In genomic region chr10:4210313-4211066, GRCm38 (mm10) we compare ENCODE assay signal across 8 mouse cellular contexts. TPM values are rescaled to one million over a fixed set of nuclear protein-coding genes. Genes with fewer than 3 reads are reported as not detected.
DNase-seq lines count a peak whose midpoint lies in the region; ATAC-seq and TF ChIP-seq lines count a peak whose summit lies in the region.

No protein-coding gene starts in this region.

- DNase-seq in kidney, adult 11 months: no peak
- peak; percentile 44 for DNase-seq in brain, adult 2 months (ENCODE audit: low read depth, low spot score)
- DNase-seq in forebrain, postnatal 0 days: no peak
- DNase-seq in left cerebral cortex, postnatal 4 days: peak; percentile 41
- peak; percentile 13 for DNase-seq in right cerebral cortex, postnatal 4 days
- no peak for DNase-seq in thymus, postnatal 36 days
- DNase-seq in thymus, postnatal 10 days (ENCODE audit: low spot score in 2 of 2): no peak

- peak overlapping the region; percentile 62 for H3K4me2 ChIP-seq in kidney, embryonic 16.5 days (replicated peaks; ENCODE audit: low read depth, low read length)
- no peak overlapping the region for H3K4me2 ChIP-seq in forebrain, postnatal 0 days (ENCODE audit: low read depth)

- peaks cover 8% of the 10 kb centered on the region; the same call in 1 of the 2 replicates for H3K9me3 ChIP-seq in kidney, embryonic 16.5 days (ENCODE audit: low read length)
- 0 out of 2 replicates have a peak, but pooled peaks cover 3% of the 10 kb centered on the region for H3K9me3 ChIP-seq in forebrain, postnatal 0 days (ENCODE audit: low read length)

- 11% methylated on average over 24 of the region's 24 CpGs for WGBS in kidney, embryonic 16.5 days
- WGBS in forebrain, postnatal 0 days: 32% methylated on average over 24 of the region's 24 CpGs

- no peak for TF ChIP-seq CTCF in forebrain, postnatal 0 days (IDR thresholded peaks at IDR 0.05; ENCODE audit: low read depth)

- intact Hi-C loops in left cerebral cortex, postnatal 4 days (cut with DNase I): no loop called here

- H3K27ac ChIP-seq in kidney, embryonic 16.5 days (ENCODE audit: low read length): no peak overlapping the region
- H3K27ac ChIP-seq in forebrain, postnatal 0 days (ENCODE audit: low read depth, low read length): no peak overlapping the region

- H3K4me1 ChIP-seq in kidney, embryonic 16.5 days (ENCODE audit: insufficient read depth, low read length): peaks cover 14% of the 10 kb centered on the region
- H3K4me1 ChIP-seq in forebrain, postnatal 0 days (ENCODE audit: insufficient read depth): no peaks in the 10 kb centered on the region

- peak overlapping the region; percentile 35 for H3K4me3 ChIP-seq in kidney, embryonic 16.5 days (ENCODE audit: low read length)
- no peak overlapping the region for H3K4me3 ChIP-seq in forebrain, postnatal 0 days (ENCODE audit: low read depth, low read length)

- peak; percentile 83 for ATAC-seq in kidney, embryonic 16.5 days (ENCODE audit: low FRiP score, low TSS enrichment)
- ATAC-seq in forebrain, postnatal 0 days: peak; percentile 54; the same call in 1 of the 2 replicates

- H3K9ac ChIP-seq in kidney, embryonic 16.5 days (replicated peaks; ENCODE audit: low read length): peak overlapping the region; percentile 47
- H3K9ac ChIP-seq in forebrain, postnatal 0 days: no peak overlapping the region

- H3K36me3 ChIP-seq in kidney, embryonic 16.5 days (ENCODE audit: insufficient read depth, low read length): no peaks in the 10 kb centered on the region
- H3K36me3 ChIP-seq in forebrain, postnatal 0 days (ENCODE audit: insufficient read depth): no peaks in the 10 kb centered on the region

- H3K27me3 ChIP-seq in kidney, embryonic 16.5 days (ENCODE audit: insufficient read depth, low read length): no peaks in the 10 kb centered on the region
- H3K27me3 ChIP-seq in forebrain, postnatal 0 days (ENCODE audit: insufficient read depth, low read length): no peaks in the 10 kb centered on the region

RNA-seq across cellular contexts. Expression of gene Akap12, which starts 55.7 kb away (rescaled TPM):
- 92.7 and 96.4 TPM in 2 replicates for polyA plus RNA-seq in kidney, embryonic 16.5 days (2015; fragmentation: Nextera tagmentation; extraction: Ambion mirVana)
- 50.5 and 52.4 TPM in 2 replicates for total RNA-seq in forebrain, postnatal 0 days (2014; rRNA removed)
- 22.1 and 28.3 TPM in 2 replicates for polyA plus RNA-seq in forebrain, postnatal 0 days (2015; fragmentation: Nextera tagmentation; extraction: Ambion mirVana)
- total RNA-seq in left cerebral cortex, postnatal 4 days (2021): 10 to 100 TPM; 61.6 to 63.4 TPM

Comparison
In these comparisons a context has a peak if more than half of its experiments do, and no peak if none do; other contexts are left out.
1. DNase-seq: peak in brain, adult 2 months (single experiment), left cerebral cortex, postnatal 4 days (single experiment) and right cerebral cortex, postnatal 4 days (single experiment); none in kidney, adult 11 months (single experiment), forebrain, postnatal 0 days (single experiment), thymus, postnatal 36 days (0 of 2) and thymus, postnatal 10 days (0 of 2).